Mouse (Mus musculus) left cerebral cortex, postnatal 14 days (tissue): ENCODE data around the gene Vmn1r152. TPM values are rescaled to one million over a fixed set of nuclear protein-coding genes. Genes with fewer than 3 reads are reported as not detected.
"Not testable (repeated sequence)": the region's sequence is repeated elsewhere in the genome, so short reads cannot be mapped to it uniquely, and the experiment has no call there.

Experiments
- DNase-seq, 2 experiments: peaks; one replicate each; pipeline ENCODE4 v3.0.0; 2021 to 2022; ENCODE audit warnings: low spot score in 2 of 2, mixed read lengths in 1 of 2
- intact Hi-C: fragments of 180-260 bp; cut with DNase I; formaldehyde crosslinking; loops from one replicate; pipeline ENCODE4 v1.15.1; 2025
- long read RNA-seq, 2 experiments: library from polyadenylated mRNA; stranded (forward); transcript quantifications; one replicate each; pipeline ENCODE4 v2.0.0; 2021
- total RNA-seq, 2 experiments: library from RNA; stranded (reverse); gene quantifications; 2 replicates each; pipeline ENCODE4 v1.2.3; 2021

The Vmn1r152 gene
- not detected for total RNA-seq
- long read RNA-seq, experiment 1 = 0 reads
- long read RNA-seq, experiment 2 = 0 reads

GRCm38 (mm10) chr7:22522667-22523066, at the start of gene Vmn1r152:
Gene Vmn1r152, plus strand, starts transcription at chr7:22522967.
- intact Hi-C loops, DNase-seq: not testable (repeated sequence)

GRCm38 (mm10) chr7:22499578-22499977, 23.2 kb upstream of the Vmn1r152 start, which contains the start of gene Vmn1r151:
Gene Vmn1r151, minus strand, starts transcription at chr7:22499678.
- DNase-seq, intact Hi-C loops: not testable (repeated sequence)

GRCm38 (mm10) chr7:22534787-22535186, 12.0 kb downstream of the Vmn1r152 start, which contains the start of gene Gm8677:
Gene Gm8677, minus strand, starts transcription at chr7:22534887.
- intact Hi-C loops, DNase-seq: not testable (repeated sequence)

DNA sequence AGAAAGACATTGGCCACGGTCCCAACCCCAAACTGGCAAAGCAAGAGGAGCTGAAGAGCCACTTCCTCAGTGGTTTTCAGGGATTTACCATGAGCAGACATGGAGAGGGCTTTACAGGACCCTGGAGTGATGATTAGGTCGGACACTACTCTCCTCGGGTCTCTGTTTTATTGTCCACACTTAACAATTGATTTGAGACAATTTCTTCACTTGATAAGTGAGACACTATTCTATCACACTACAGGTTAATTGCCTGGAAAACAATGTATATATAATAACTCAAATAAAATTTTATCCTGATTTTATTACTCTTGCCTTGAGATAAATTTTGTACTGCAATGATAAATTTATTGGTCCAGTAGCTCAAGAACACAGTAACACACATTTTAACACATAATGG, 42.5 kb downstream of the Vmn1r152 start, which contains the start of gene Gm4201:
Gene Gm4201, minus strand, starts transcription at position 101 of the 400 bp plus-strand sequence.
- DNase-seq, intact Hi-C loops: not testable (repeated sequence)

Other genes with a start within 250 kb of the Vmn1r152 start
- gene Gm4187, start 193.2 kb upstream of the Vmn1r152 start, total RNA-seq = not detected
- not detected for gene Gm8660, start 151.9 kb upstream of the Vmn1r152 start, total RNA-seq
- gene Vmn1r148, start 109.4 kb upstream of the Vmn1r152 start, total RNA-seq = not detected
- not detected for gene Vmn1r149, start 84.7 kb upstream of the Vmn1r152 start, total RNA-seq
- gene Gm10665, start 58.9 kb upstream of the Vmn1r152 start, total RNA-seq = not detected
- not detected for gene Vmn1r151, start 23.3 kb upstream of the Vmn1r152 start, total RNA-seq
- not detected for gene Gm8677, start 11.9 kb downstream of the Vmn1r152 start, total RNA-seq
- not detected for gene Gm4201, start 42.4 kb downstream of the Vmn1r152 start, total RNA-seq
- gene Gm4565, start 65.2 kb downstream of the Vmn1r152 start, total RNA-seq = not detected
- not detected for gene Vmn1r155, start 135.1 kb downstream of the Vmn1r152 start, total RNA-seq
- not detected for gene Gm8693, start 169.3 kb downstream of the Vmn1r152 start, total RNA-seq
- not detected for gene Gm4567, start 196.7 kb downstream of the Vmn1r152 start, total RNA-seq
- gene Vmn1r157, start 238.7 kb downstream of the Vmn1r152 start, total RNA-seq = not detected